Mouse (Mus musculus) left cerebral cortex, postnatal 36 days (tissue): ENCODE results near the gene Zfp36. TPM values are rescaled to one million over a fixed set of nuclear protein-coding genes. Genes with fewer than 3 reads are reported as not detected.

Source experiments
- DNase-seq, 2 experiments: peaks; one replicate each; pipeline ENCODE4 v3.0.0; 2021 to 2022; ENCODE audit warnings: low spot score in 2 of 2, mixed read lengths in 1 of 2
- intact Hi-C: fragments of 180-260 bp; cut with DNase I; formaldehyde crosslinking; loops from one replicate; pipeline ENCODE4 v1.15.1; 2025
- total RNA-seq, 2 experiments: library from RNA; stranded (reverse); gene quantifications; 2 replicates each; pipeline ENCODE4 v1.2.3; 2021

Gene Zfp36
- total RNA-seq, 2 experiments from 2014 or later, result 2.6 to 3.3 TPM

GRCm38 (mm10) chr7:28350155-28350883 lies 29.7 kb downstream of the Zfp36 start, which contains the start of gene Rps16:
TSS of gene Rps16 (plus strand) at chr7:28350652.
- intact Hi-C loops, result no loop called here
- peak; percentile 98 for DNase-seq

- DNase-seq, result no peak
- intact Hi-C loops, result no loop called here
These were observed 31.5 kb downstream of the Zfp36 start for GRCm38 (mm10) chr7:28348601-28349000.

GRCm38 (mm10) chr7:28347746-28348145 lies 32.3 kb downstream of the Zfp36 start:
- DNase-seq, result no peak
- intact Hi-C loops, result no loop called here

GRCm38 (mm10) chr7:28344637-28345036 lies 35.4 kb downstream of the Zfp36 start:
- intact Hi-C loops, result no loop called here

GRCm38 (mm10) chr7:28341381-28341780 lies 38.7 kb downstream of the Zfp36 start:
- intact Hi-C loops, result no loop called here

More at GRCm38 (mm10) chr7:28344637-28345036, 35.4 kb downstream of the Zfp36 start:
- peak in 1 of 2 experiments; percentile 24 for DNase-seq

GRCm38 (mm10) chr7:28339213-28339917 lies 40.7 kb downstream of the Zfp36 start:
- intact Hi-C loops, result no loop called here
- no peak for DNase-seq

More at GRCm38 (mm10) chr7:28341381-28341780, 38.7 kb downstream of the Zfp36 start:
- no peak for DNase-seq

GRCm38 (mm10) chr7:28338108-28338998 lies 41.7 kb downstream of the Zfp36 start, which contains the start of gene Supt5:
TSS of gene Supt5 (minus strand) at chr7:28338746.
- peak; percentile 95 to 96 for DNase-seq
- intact Hi-C loops, result loop anchor here (1.0 kb wide), 1 partner anchor 26 kb away; the partner anchor contains the start of gene Timm50

GRCm38 (mm10) chr7:28335471-28335870 lies 44.6 kb downstream of the Zfp36 start:
- intact Hi-C loops, result no loop called here
- no peak for DNase-seq

- intact Hi-C loops, result no loop called here
- DNase-seq, result no peak
These were observed 45.5 kb downstream of the Zfp36 start for GRCm38 (mm10) chr7:28334534-28334933.

- intact Hi-C loops, result no loop called here
- no peak for DNase-seq
These were observed 51.8 kb downstream of the Zfp36 start for GRCm38 (mm10) chr7:28328260-28328659.

Other genes with a start within 250 kb of the Zfp36 start
- gene Fbl, start 210.5 kb downstream of the Zfp36 start, total RNA-seq, result 10 to 100 TPM; 50.3 to 54.8 TPM
- gene Dyrk1b, start 200.8 kb downstream of the Zfp36 start, total RNA-seq, result 10 to 100 TPM; 46.7 to 54.8 TPM
- gene Eid2, start 112.4 kb downstream of the Zfp36 start, total RNA-seq, result 10 to 100 TPM; 59.9 to 66.6 TPM
- gene Eid2b, start 102.5 kb downstream of the Zfp36 start, total RNA-seq, result 10 to 100 TPM; 33.3 to 37.8 TPM
- under 1 TPM; 0.43 to 0.44 TPM for gene Selenov, start 89.1 kb downstream of the Zfp36 start, total RNA-seq
- 1 to 10 TPM; 1.4 to 1.8 TPM for gene Dll3, start 78.0 kb downstream of the Zfp36 start, total RNA-seq
- gene Timm50, start 68.2 kb downstream of the Zfp36 start, total RNA-seq, result 10 to 100 TPM; 44.1 to 46.3 TPM
- gene Supt5, start 41.5 kb downstream of the Zfp36 start, total RNA-seq, result 100 to 1,000 TPM; 120 to 122 TPM
- 100 to 1,000 TPM; 425 to 456 TPM for gene Rps16, start 29.6 kb downstream of the Zfp36 start, total RNA-seq
- gene Plekhg2, start 7.7 kb downstream of the Zfp36 start, total RNA-seq, result 1 to 10 TPM; 6.2 to 9.7 TPM
- 10 to 100 TPM; 17.9 to 21.3 TPM for gene Med29, start 12.5 kb upstream of the Zfp36 start, total RNA-seq
- 10 to 100 TPM; 59.0 to 72.1 TPM for gene Paf1, start 12.7 kb upstream of the Zfp36 start, total RNA-seq
- 1 to 10 TPM; 1.3 to 2.0 TPM for gene Gmfg, start 57.2 kb upstream of the Zfp36 start, total RNA-seq
- gene Lrfn1, start 71.7 kb upstream of the Zfp36 start, total RNA-seq, result 10 to 100 TPM; 85.9 to 93.8 TPM
- gene Ifnl2, start 130.2 kb upstream of the Zfp36 start, total RNA-seq, result not detected
- not detected for gene Ifnl3, start 142.6 kb upstream of the Zfp36 start, total RNA-seq
- gene Sycn, start 160.6 kb upstream of the Zfp36 start, total RNA-seq, result not detected
- gene Nccrp1, start 167.0 kb upstream of the Zfp36 start, total RNA-seq, result under 1 TPM; 0.27 to 0.52 TPM
- 10 to 100 TPM; 68.7 to 68.8 TPM for gene Samd4b, start 217.9 kb upstream of the Zfp36 start, total RNA-seq
- 10 to 100 TPM in 1 of 2 experiments, 1 to 10 TPM in 1; 9.0 to 10.4 TPM for gene Pak4, start 217.9 kb upstream of the Zfp36 start, total RNA-seq